Comparison of ENCODE assay signal across 13 mouse cellular contexts in genomic region chr5:121811485-121811931, GRCm38 (mm10). TPM values are rescaled to one million over a fixed set of nuclear protein-coding genes. Genes with fewer than 3 reads are reported as not detected.
A peak's percentile ranks its signal among the peaks of the same experiment; 100 is the strongest.
DNase-seq lines count a peak whose midpoint lies in the region; ATAC-seq lines count a peak whose summit lies in the region.
"Had no signal": no experiment of that assay in that cellular context is flagged by ENCODE, and none has a peak within 500 bp of the region (broad histone marks: within the 10 kb centered on the region; RNA-seq: fewer than 3 reads in every experiment).

No protein-coding gene starts in this region.

- peaks cover 50% of the 10 kb centered on the region for H3K36me3 ChIP-seq in liver, embryonic 11.5 days (ENCODE audit: control insufficient read depth, insufficient read depth, low read length)
- peaks cover 35% of the 10 kb centered on the region for H3K36me3 ChIP-seq in midbrain, embryonic 15.5 days (replicated peaks)

- H3K4me3 ChIP-seq in liver, embryonic 11.5 days (ENCODE audit: low read depth, low read length), result no peak overlapping the region
- no peak overlapping the region for H3K4me3 ChIP-seq in midbrain, embryonic 15.5 days
- H3K4me3 ChIP-seq: liver, embryonic 15.5 days had no signal

- no peak for ATAC-seq in liver, embryonic 11.5 days (replicated peaks; ENCODE audit: low FRiP score)
- ATAC-seq in megakaryocyte progenitor cell, adult 5-6 weeks (replicated peaks; ENCODE audit: poor library complexity), result peak; percentile 81
- ATAC-seq in midbrain, embryonic 15.5 days (replicated peaks), result no peak
- ATAC-seq: forebrain, embryonic 14.5 days had no signal

- H3K4me1 ChIP-seq in liver, embryonic 11.5 days (replicated peaks; ENCODE audit: control insufficient read depth, insufficient read depth, low read length), result peaks cover 13% of the 10 kb centered on the region
- no peaks in the 10 kb centered on the region for H3K4me1 ChIP-seq in midbrain, embryonic 15.5 days

- H3K27ac ChIP-seq in liver, embryonic 11.5 days (ENCODE audit: low read depth, low read length), result peak overlapping the region; percentile 38; the same call in 1 of the 2 replicates
- no peak overlapping the region for H3K27ac ChIP-seq in midbrain, embryonic 15.5 days
- H3K27ac ChIP-seq: liver, embryonic 15.5 days had no signal

- no peak overlapping the region for H3K9ac ChIP-seq in liver, embryonic 11.5 days (ENCODE audit: low read depth, low read length)
- H3K9ac ChIP-seq in midbrain, embryonic 15.5 days, result no peak overlapping the region
- H3K9ac ChIP-seq: liver, embryonic 15.5 days had no signal

- peak; percentile 95 for DNase-seq in heart, adult 11 months
- DNase-seq in heart, adult 9 months (ENCODE audit: low spot score in 2 of 2), result no peak
- DNase-seq in liver, embryonic 11.5 days (ENCODE audit: low spot score), result no peak
- DNase-seq in liver, result no peak
- peak; percentile 62 to 72 for DNase-seq in cerebellum, postnatal 14 days
- DNase-seq in thymus, postnatal 14 days, result no peak
- DNase-seq: adrenal gland, postnatal 14 days; kidney, adult 11 months had no signal

- WGBS in liver, embryonic 11.5 days, result 70% methylated on average over 5 of the region's 5 CpGs
- 88% methylated on average over 5 of the region's 5 CpGs for WGBS in midbrain, embryonic 15.5 days

- H3K4me2 ChIP-seq in liver, embryonic 11.5 days, result no peak overlapping the region
- no peak overlapping the region for H3K4me2 ChIP-seq in midbrain, embryonic 15.5 days
- H3K4me2 ChIP-seq: liver, embryonic 15.5 days had no signal

- no peaks in the 10 kb centered on the region for H3K27me3 ChIP-seq in liver, embryonic 11.5 days (replicated peaks; ENCODE audit: control insufficient read depth, insufficient read depth, low read length)
- H3K27me3 ChIP-seq in midbrain, embryonic 15.5 days (replicated peaks), result no peaks in the 10 kb centered on the region
- H3K27me3 ChIP-seq: CH12.LX; liver, embryonic 15.5 days had no signal

- H3K9me3 ChIP-seq in liver, embryonic 11.5 days (ENCODE audit: control insufficient read depth, low read length), result no peaks in the 10 kb centered on the region
- H3K9me3 ChIP-seq in midbrain, embryonic 15.5 days, result no peaks in the 10 kb centered on the region
- H3K9me3 ChIP-seq: liver, embryonic 15.5 days had no signal

RNA-seq across cellular contexts. Expression of gene Sh2b3, which starts 25.9 kb away (rescaled TPM):
- polyA plus RNA-seq in liver, embryonic 11.5 days (2014; fragmentation: Nextera tagmentation; extraction: Ambion mirVana), result 14.7 and 15.7 TPM in 2 replicates
- total RNA-seq in megakaryocyte progenitor cell, adult 5-6 weeks (2015), result 28.2 and 31.7 TPM in 2 replicates
- 13.5 and 13.6 TPM in 2 replicates for total RNA-seq in megakaryocyte progenitor cell, adult 5-6 weeks (2017)
- 7.7 and 8.2 TPM in 2 replicates for polyA plus RNA-seq in midbrain, embryonic 15.5 days (2015; fragmentation: Nextera tagmentation; extraction: Ambion mirVana)

RNA-seq across cellular contexts. Expression of gene Pheta1, which starts 37.3 kb away (rescaled TPM):
- 12.1 and 13.7 TPM in 2 replicates for polyA plus RNA-seq in liver, embryonic 11.5 days (2014; fragmentation: Nextera tagmentation; extraction: Ambion mirVana)
- 0.35 and 1.7 TPM in 2 replicates for total RNA-seq in megakaryocyte progenitor cell, adult 5-6 weeks (2015)
- total RNA-seq in megakaryocyte progenitor cell, adult 5-6 weeks (2017), result 1.6 and 2.4 TPM in 2 replicates
- polyA plus RNA-seq in midbrain, embryonic 15.5 days (2015; fragmentation: Nextera tagmentation; extraction: Ambion mirVana), result 55.4 and 55.5 TPM in 2 replicates

Comparison
In these comparisons a context has a peak if more than half of its experiments do, and no peak if none do; other contexts are left out.
1. DNase-seq: peak in heart, adult 11 months (single experiment) and cerebellum, postnatal 14 days (2 of 2); none in heart, adult 9 months (0 of 2), liver, embryonic 11.5 days (single experiment), liver (single experiment) and thymus, postnatal 14 days (single experiment).